Mouse (Mus musculus) lung, embryonic 14.5 days (tissue): ENCODE measurements around the gene Zfp59. TPM values are rescaled to one million over a fixed set of nuclear protein-coding genes. Genes with fewer than 3 reads are reported as not detected.
A peak's percentile ranks its signal among the peaks of the same experiment; 100 is the strongest.

Experiments
- ATAC-seq: fragments of 200-750 bp; cut with Nextera tagmentation; 2 replicates; pipeline ENCODE4 v1.8.0; 2017; ENCODE audit warnings: mild to moderate bottlenecking, moderate TSS enrichment, moderate library complexity; ENCODE audit not compliant: insufficient read depth
- DNase-seq: peaks from one replicate; pipeline ENCODE4 v3.0.0-alpha.2; 2015
- H3K27ac ChIP-seq: fragments of 300-500 bp; sonication (generic); 2 replicates; pipeline ENCODE4 v1.5.1; 2014; ENCODE audit warnings: low read depth, mild to moderate bottlenecking, moderate library complexity
- H3K27me3 ChIP-seq: fragments of 300-500 bp; sonication (generic); 2 replicates; pipeline ENCODE4 v1.6.1; 2014; ENCODE audit warnings: low read length, control low read depth; ENCODE audit not compliant: insufficient read depth
- H3K36me3 ChIP-seq: fragments of 300-500 bp; sonication (generic); 2 replicates; pipeline ENCODE4 v1.6.1; 2014; ENCODE audit warnings: control low read depth; ENCODE audit not compliant: insufficient read depth
- H3K4me1 ChIP-seq: fragments of 300-500 bp; sonication (generic); 2 replicates; pipeline ENCODE4 v1.6.1; 2014; ENCODE audit warnings: antibody characterized with exemption, control low read depth; ENCODE audit not compliant: insufficient read depth
- H3K4me2 ChIP-seq: fragments of 300-500 bp; sonication (generic); 2 replicates; pipeline ENCODE4 v1.6.1; 2014; ENCODE audit warnings: mild to moderate bottlenecking
- H3K4me3 ChIP-seq: fragments of 300-500 bp; sonication (generic); 2 replicates; pipeline ENCODE4 v1.5.1; 2014; ENCODE audit warnings: low read depth, low read length
- H3K9ac ChIP-seq: fragments of 300-500 bp; sonication (generic); 2 replicates; pipeline ENCODE4 v1.6.1; 2014
- H3K9me3 ChIP-seq: fragments of 300-500 bp; sonication (generic); 2 replicates; pipeline ENCODE4 v1.6.1; 2016; ENCODE audit warnings: low read depth, low read length, control low read depth
- CTCF ChIP-seq: IDR thresholded peaks from 2 replicates; pipeline ENCODE4 v1.5.1; 2016; ENCODE audit warnings: antibody characterized with exemption, low read depth
- WGBS: fragments of 180-500 bp; shearing (Covaris S2); extraction: QIAGEN DNeasy Blood & Tissue Kit; methylation state at CpG from one replicate; pipeline ENCODE4 v1.1.7; 2014; 5-methylcytosine and 5-hydroxymethylcytosine counted together
- polyA plus RNA-seq: library from polyadenylated mRNA; unstranded; fragments of >200 nt; fragmentation: Nextera tagmentation; extraction: Ambion mirVana; gene quantifications from 2 replicates; pipeline ENCODE4 v1.2.1, GENCODE M21; 2014

Zfp59 gene
- polyA plus RNA-seq, 1 experiment from 2014 or later, result 10.2 TPM

- Histone ChIP-seq H3K36me3 (peaks cover 26% of the 10 kb centered on the region; the same call in 1 of the 2 replicates), H3K4me2 (no peak overlapping the region), H3K9ac (no peak overlapping the region), H3K27me3 (no peaks in the 10 kb centered on the region), H3K27ac (no peak overlapping the region), H3K4me3 (no peak overlapping the region), H3K4me1 (no peaks in the 10 kb centered on the region), H3K9me3 (no peaks in the 10 kb centered on the region; the same call in 1 of the 2 replicates)
- no peak for TF ChIP-seq CTCF
- WGBS, result 93% methylated on average over 4 of the region's 4 CpGs
- ATAC-seq, result no peak
- DNase-seq, result no peak
Observed at GRCm38 (mm10) chr7:27881721-27882120, 43.3 kb downstream of the Zfp59 start.

DNA sequence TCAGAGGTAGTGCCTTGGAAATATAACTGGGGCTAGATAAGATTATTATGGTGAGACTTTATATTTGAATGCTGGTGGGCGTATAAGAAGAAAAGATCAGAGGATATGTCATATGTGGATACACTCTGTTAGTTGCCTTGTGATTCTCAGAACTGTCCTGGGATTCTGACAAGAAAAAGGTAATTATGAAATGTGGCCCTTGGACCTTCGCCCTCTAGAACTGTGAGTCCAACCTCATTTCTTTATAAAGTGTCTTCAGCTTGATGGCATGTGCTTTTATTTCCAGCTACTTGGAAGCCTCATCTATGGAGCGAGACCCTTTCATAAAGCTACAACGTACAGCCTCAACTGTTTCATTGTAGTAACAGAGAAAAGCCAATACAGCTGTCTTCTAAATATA, 62.2 kb downstream of the Zfp59 start:
- DNase-seq (no peak), ATAC-seq (no peak)
- no peaks in the 10 kb centered on the region for H3K36me3 ChIP-seq
- H3K27ac ChIP-seq, result no peak overlapping the region
- no peak overlapping the region for H3K4me2 ChIP-seq
- H3K4me3 ChIP-seq, result no peak overlapping the region
- H3K4me1 ChIP-seq, result no peaks in the 10 kb centered on the region
- 88% methylated on average over 4 of the region's 4 CpGs for WGBS
- H3K9me3 ChIP-seq, result no peaks in the 10 kb centered on the region
- no peak overlapping the region for H3K9ac ChIP-seq
- no peaks in the 10 kb centered on the region for H3K27me3 ChIP-seq
- TF ChIP-seq CTCF, result no peak

DNA sequence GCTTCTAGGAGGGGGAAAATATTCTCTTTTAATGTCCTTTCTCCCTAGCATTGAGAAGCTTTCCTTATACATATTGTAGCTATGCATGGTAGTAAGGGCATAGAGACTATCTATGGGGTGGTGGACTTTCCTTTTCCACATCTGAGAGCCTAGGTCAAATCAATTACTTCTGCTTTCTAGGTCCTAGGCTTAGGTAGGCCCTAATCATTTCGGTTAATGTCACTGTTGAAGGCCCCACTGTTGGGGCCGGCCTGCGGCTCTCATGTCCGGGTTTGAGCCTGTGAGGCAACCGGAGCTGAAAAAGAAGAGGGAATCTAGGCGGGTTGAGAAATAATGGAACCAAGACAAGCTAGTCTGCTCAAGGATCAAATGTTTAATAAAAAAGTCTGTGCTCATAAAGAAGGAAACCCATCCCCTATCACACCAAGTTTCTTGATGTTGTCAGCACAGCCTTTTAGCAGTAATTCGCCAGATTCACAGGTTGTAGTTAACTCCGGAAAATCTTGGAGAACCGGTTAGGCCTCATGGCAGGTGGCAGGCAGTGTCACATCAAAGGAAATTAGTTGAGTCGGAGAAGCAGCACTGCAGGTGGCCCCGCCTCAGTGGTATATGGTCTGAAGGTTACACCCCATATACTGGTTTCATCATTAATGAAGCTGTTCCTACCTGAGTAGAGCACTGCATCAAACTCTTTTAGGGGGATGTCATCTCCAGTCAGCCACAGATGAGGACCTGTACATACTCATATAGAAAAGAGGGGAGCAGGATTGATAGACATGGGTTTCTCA, 66.8 kb downstream of the Zfp59 start:
- H3K27me3 ChIP-seq, result no peaks in the 10 kb centered on the region
- no peaks in the 10 kb centered on the region for H3K4me1 ChIP-seq
- DNase-seq, result peak; percentile 34

More for the DNA sequence above, 66.8 kb downstream of the Zfp59 start:
- Histone ChIP-seq H3K4me2 (no peak overlapping the region), H3K9me3 (no peaks in the 10 kb centered on the region), H3K36me3 (no peaks in the 10 kb centered on the region), H3K9ac (no peak overlapping the region), H3K4me3 (no peak overlapping the region), H3K27ac (no peak overlapping the region)
- no peak for TF ChIP-seq CTCF
- ATAC-seq, result no peak
- WGBS, result 64% methylated on average over 11 of the region's 11 CpGs

Other genes starting within 250 kb of the Zfp59 start
- 92.6 and 98.9 TPM in 2 replicates for gene Akt2, start 247.1 kb upstream of the Zfp59 start, polyA plus RNA-seq
- gene Ttc9b, start 184.7 kb upstream of the Zfp59 start, polyA plus RNA-seq, result 0.32 and 0.41 TPM in 2 replicates
- gene Map3k10, start 164.0 kb upstream of the Zfp59 start, polyA plus RNA-seq, result 6.9 and 7.3 TPM in 2 replicates
- 3.6 and 5.5 TPM in 2 replicates for gene Zfp607b, start 149.3 kb upstream of the Zfp59 start, polyA plus RNA-seq
- gene Zfp60, start 107.2 kb upstream of the Zfp59 start, polyA plus RNA-seq, result 37.5 and 39.3 TPM in 2 replicates
- gene Zfp626, start 31.4 kb upstream of the Zfp59 start, polyA plus RNA-seq, result 1.9 and 2.1 TPM in 2 replicates
- gene Zfp607a, start 18.9 kb downstream of the Zfp59 start, polyA plus RNA-seq, result 3.8 and 3.9 TPM in 2 replicates
- 10.1 TPM in 2 replicates for gene Zfp974, start 90.9 kb downstream of the Zfp59 start, polyA plus RNA-seq
- gene Zfp780b, start 140.6 kb downstream of the Zfp59 start, polyA plus RNA-seq, result 16.2 and 17.5 TPM in 2 replicates
- 6.0 and 6.6 TPM in 2 replicates for gene Zfp850, start 175.5 kb downstream of the Zfp59 start, polyA plus RNA-seq
- gene Psmc4, start 211.5 kb downstream of the Zfp59 start, polyA plus RNA-seq, result 300 and 307 TPM in 2 replicates
- gene Fcgbp, start 232.6 kb downstream of the Zfp59 start, polyA plus RNA-seq, result 0.84 and 1.8 TPM in 2 replicates